Mouse (Mus musculus): ENCODE measurements at regions not wholly inside any gene's neighbourhood (a gene's known extent, or its start where the extent isn't known, plus 50 kb on each side); places are given as distances from the start of the nearest gene placed in this dataset.

- TF ChIP-seq ZNF384 (IDR thresholded peaks at IDR 0.05; ENCODE audit: low read depth, low read length) (no peak), HCFC1 (IDR thresholded peaks at IDR 0.05; ENCODE audit: borderline replicate concordance, insufficient read depth, low read length) (no peak), ZC3H11A (IDR thresholded peaks at IDR 0.05; ENCODE audit: borderline replicate concordance, low read depth, low read length) (no peak), MAFK (IDR thresholded peaks at IDR 0.05; ENCODE audit: insufficient read depth, low read depth, low read length) (no peak), CHD2 (IDR thresholded peaks at IDR 0.05; ENCODE audit: low read depth, low read length) (no peak)
- in situ Hi-C loops (cut with MboI; ENCODE audit: low sequenced_read_pairs in 2 of 2, unreplicated experiment in 2 of 2): no loop called here
Measured at GRCm38 (mm10) chr14:46475945-46476344, 85.5 kb upstream of the Bmp4 start.

GRCm38 (mm10) chr14:46462967-46463366, 72.5 kb upstream of the Bmp4 start:
- H3K27ac ChIP-seq (ENCODE audit: insufficient read depth, low read depth, low read length, poor library complexity, severe bottlenecking): no peak overlapping the region
- no peak overlapping the region for H3K4me3 ChIP-seq (ENCODE audit: insufficient read depth in 1 of 2, low read depth in 1 of 2, low read length in 2 of 2, poor library complexity in 1 of 2, severe bottlenecking in 1 of 2)
- no peaks in the 10 kb centered on the region for H3K36me3 ChIP-seq (ENCODE audit: control insufficient read depth, insufficient read depth, low read length, poor library complexity, severe bottlenecking)
- no peak for DNase-seq (ENCODE audit: low read depth, low spot score)
- H3K4me1 ChIP-seq (ENCODE audit: control insufficient read depth in 2 of 2, insufficient read depth in 2 of 2, low read length in 2 of 2, poor library complexity in 1 of 2): no peaks in the 10 kb centered on the region
- H3K9me3 ChIP-seq (ENCODE audit: control insufficient read depth, insufficient read depth, low read depth, low read length): no peaks in the 10 kb centered on the region
- in situ Hi-C loops (cut with MboI; ENCODE audit: low sequenced_read_pairs in 2 of 2, unreplicated experiment in 2 of 2): no loop called here
- TF ChIP-seq HCFC1 (IDR thresholded peaks at IDR 0.05; ENCODE audit: borderline replicate concordance, insufficient read depth, low read length) (no peak), ZC3H11A (IDR thresholded peaks at IDR 0.05; ENCODE audit: borderline replicate concordance, low read depth, low read length) (no peak), MAFK (IDR thresholded peaks at IDR 0.05; ENCODE audit: insufficient read depth, low read depth, low read length) (no peak), CHD2 (IDR thresholded peaks at IDR 0.05; ENCODE audit: low read depth, low read length) (no peak), ZNF384 (IDR thresholded peaks at IDR 0.05; ENCODE audit: low read depth, low read length) (no peak)
- H3K9ac ChIP-seq (ENCODE audit: insufficient read depth, low read depth, low read length, poor library complexity, severe bottlenecking): no peak overlapping the region

More at GRCm38 (mm10) chr14:46475945-46476344, 85.5 kb upstream of the Bmp4 start:
- Histone ChIP-seq H3K9me3 (ENCODE audit: control insufficient read depth, insufficient read depth, low read depth, low read length) (no peaks in the 10 kb centered on the region), H3K36me3 (ENCODE audit: control insufficient read depth, insufficient read depth, low read length, poor library complexity, severe bottlenecking) (no peaks in the 10 kb centered on the region), H3K27ac (ENCODE audit: insufficient read depth, low read depth, low read length, poor library complexity, severe bottlenecking) (no peak overlapping the region), H3K4me1 (ENCODE audit: control insufficient read depth in 2 of 2, insufficient read depth in 2 of 2, low read length in 2 of 2, poor library complexity in 1 of 2) (no peaks in the 10 kb centered on the region), H3K9ac (ENCODE audit: insufficient read depth, low read depth, low read length, poor library complexity, severe bottlenecking) (no peak overlapping the region), H3K4me3 (ENCODE audit: insufficient read depth in 1 of 2, low read depth in 1 of 2, low read length in 2 of 2, poor library complexity in 1 of 2, severe bottlenecking in 1 of 2) (no peak overlapping the region)
- DNase-seq (ENCODE audit: low read depth, low spot score): no peak

- H3K27ac ChIP-seq (ENCODE audit: insufficient read depth, low read depth, low read length, poor library complexity, severe bottlenecking): no peak overlapping the region
- TF ChIP-seq MAFK (IDR thresholded peaks at IDR 0.05; ENCODE audit: insufficient read depth, low read depth, low read length): no peak
- no peak for TF ChIP-seq ZNF384 (IDR thresholded peaks at IDR 0.05; ENCODE audit: low read depth, low read length)
- no peak for TF ChIP-seq ZC3H11A (IDR thresholded peaks at IDR 0.05; ENCODE audit: borderline replicate concordance, low read depth, low read length)
- no peak for TF ChIP-seq HCFC1 (IDR thresholded peaks at IDR 0.05; ENCODE audit: borderline replicate concordance, insufficient read depth, low read length)
- TF ChIP-seq CHD2 (IDR thresholded peaks at IDR 0.05; ENCODE audit: low read depth, low read length): no peak
- in situ Hi-C loops (cut with MboI; ENCODE audit: low sequenced_read_pairs in 2 of 2, unreplicated experiment in 2 of 2): no loop called here
Measured at GRCm38 (mm10) chr14:46461960-46462359, 71.5 kb upstream of the Bmp4 start.

GRCm38 (mm10) chr14:46454500-46454899, 64.0 kb upstream of the Bmp4 start:
- Histone ChIP-seq H3K4me1 (ENCODE audit: control insufficient read depth in 2 of 2, insufficient read depth in 2 of 2, low read length in 2 of 2, poor library complexity in 1 of 2) (no peaks in the 10 kb centered on the region), H3K4me3 (ENCODE audit: insufficient read depth in 1 of 2, low read depth in 1 of 2, low read length in 2 of 2, poor library complexity in 1 of 2, severe bottlenecking in 1 of 2) (no peak overlapping the region), H3K9ac (ENCODE audit: insufficient read depth, low read depth, low read length, poor library complexity, severe bottlenecking) (no peak overlapping the region), H3K27ac (ENCODE audit: insufficient read depth, low read depth, low read length, poor library complexity, severe bottlenecking) (no peak overlapping the region), H3K9me3 (ENCODE audit: control insufficient read depth, insufficient read depth, low read depth, low read length) (no peaks in the 10 kb centered on the region), H3K36me3 (ENCODE audit: control insufficient read depth, insufficient read depth, low read length, poor library complexity, severe bottlenecking) (no peaks in the 10 kb centered on the region)
- no peak for DNase-seq (ENCODE audit: low read depth, low spot score)
- no peak for TF ChIP-seq ZC3H11A (IDR thresholded peaks at IDR 0.05; ENCODE audit: borderline replicate concordance, low read depth, low read length)
- TF ChIP-seq MAFK (IDR thresholded peaks at IDR 0.05; ENCODE audit: insufficient read depth, low read depth, low read length): no peak
- TF ChIP-seq HCFC1 (IDR thresholded peaks at IDR 0.05; ENCODE audit: borderline replicate concordance, insufficient read depth, low read length): no peak
- TF ChIP-seq CHD2 (IDR thresholded peaks at IDR 0.05; ENCODE audit: low read depth, low read length): no peak
- no peak for TF ChIP-seq ZNF384 (IDR thresholded peaks at IDR 0.05; ENCODE audit: low read depth, low read length)
- in situ Hi-C loops (cut with MboI; ENCODE audit: low sequenced_read_pairs in 2 of 2, unreplicated experiment in 2 of 2): no loop called here

More at GRCm38 (mm10) chr14:46461960-46462359, 71.5 kb upstream of the Bmp4 start:
- no peaks in the 10 kb centered on the region for H3K4me1 ChIP-seq (ENCODE audit: control insufficient read depth in 2 of 2, insufficient read depth in 2 of 2, low read length in 2 of 2, poor library complexity in 1 of 2)
- H3K4me3 ChIP-seq (ENCODE audit: insufficient read depth in 1 of 2, low read depth in 1 of 2, low read length in 2 of 2, poor library complexity in 1 of 2, severe bottlenecking in 1 of 2): no peak overlapping the region
- no peaks in the 10 kb centered on the region for H3K36me3 ChIP-seq (ENCODE audit: control insufficient read depth, insufficient read depth, low read length, poor library complexity, severe bottlenecking)
- no peak overlapping the region for H3K9ac ChIP-seq (ENCODE audit: insufficient read depth, low read depth, low read length, poor library complexity, severe bottlenecking)
- no peaks in the 10 kb centered on the region for H3K9me3 ChIP-seq (ENCODE audit: control insufficient read depth, insufficient read depth, low read depth, low read length)
- DNase-seq (ENCODE audit: low read depth, low spot score): no peak

- Histone ChIP-seq H3K9me3 (ENCODE audit: control insufficient read depth, insufficient read depth, low read depth, low read length) (no peaks in the 10 kb centered on the region), H3K4me3 (ENCODE audit: insufficient read depth in 1 of 2, low read depth in 1 of 2, low read length in 2 of 2, poor library complexity in 1 of 2, severe bottlenecking in 1 of 2) (no peak overlapping the region), H3K27ac (ENCODE audit: insufficient read depth, low read depth, low read length, poor library complexity, severe bottlenecking) (no peak overlapping the region), H3K36me3 (ENCODE audit: control insufficient read depth, insufficient read depth, low read length, poor library complexity, severe bottlenecking) (no peaks in the 10 kb centered on the region), H3K4me1 (ENCODE audit: control insufficient read depth in 2 of 2, insufficient read depth in 2 of 2, low read length in 2 of 2, poor library complexity in 1 of 2) (no peaks in the 10 kb centered on the region), H3K9ac (ENCODE audit: insufficient read depth, low read depth, low read length, poor library complexity, severe bottlenecking) (no peak overlapping the region)
- TF ChIP-seq CHD2 (IDR thresholded peaks at IDR 0.05; ENCODE audit: low read depth, low read length) (no peak), HCFC1 (IDR thresholded peaks at IDR 0.05; ENCODE audit: borderline replicate concordance, insufficient read depth, low read length) (no peak), MAFK (IDR thresholded peaks at IDR 0.05; ENCODE audit: insufficient read depth, low read depth, low read length) (no peak), ZC3H11A (IDR thresholded peaks at IDR 0.05; ENCODE audit: borderline replicate concordance, low read depth, low read length) (no peak), ZNF384 (IDR thresholded peaks at IDR 0.05; ENCODE audit: low read depth, low read length) (no peak)
- in situ Hi-C loops (cut with MboI; ENCODE audit: low sequenced_read_pairs in 2 of 2, unreplicated experiment in 2 of 2): no loop called here
- no peak for DNase-seq (ENCODE audit: low read depth, low spot score)
Measured at GRCm38 (mm10) chr14:46441696-46442095, 51.2 kb upstream of the Bmp4 start.
